Mouse (Mus musculus): Measurements from ENCODE around the gene Dmac2. TPM values are rescaled to one million over a fixed set of nuclear protein-coding genes. Genes with fewer than 3 reads are reported as not detected.
A peak's percentile ranks its signal among the peaks of the same experiment; 100 is the strongest.

Dmac2 gene
- total and polyA plus RNA-seq, 2 experiments from 2014 or later: 47.5 to 54.3 TPM

- Histone ChIP-seq H3K9ac (replicated peaks; ENCODE audit: low read length, poor library complexity, severe bottlenecking) (no peak overlapping the region), H3K9me3 (ENCODE audit: low read length) (no peaks in the 10 kb centered on the region), H3K4me3 (ENCODE audit: low read depth, low read length) (no peak overlapping the region), H3K36me3 (ENCODE audit: insufficient read depth, low read length) (no peaks in the 10 kb centered on the region), H3K27ac (ENCODE audit: low read depth, low read length) (no peak overlapping the region), H3K4me1 (ENCODE audit: insufficient read depth, low read length) (no peaks in the 10 kb centered on the region), H3K27me3 (ENCODE audit: insufficient read depth, low read length) (no peaks in the 10 kb centered on the region), H3K4me2 (ENCODE audit: low read depth, low read length, poor library complexity, severe bottlenecking) (no peak overlapping the region)
- peak; percentile 92 for TF ChIP-seq CTCF (IDR thresholded peaks at IDR 0.05)
- WGBS: 13% methylated on average over 10 of the region's 10 CpGs
- ATAC-seq (ENCODE audit: low FRiP score) (no peak; the same call in 1 of the 2 replicates), DNase-seq (ENCODE audit: low spot score) (peak; percentile 82)
Observed at GRCm38 (mm10) chr7:25599663-25600062, 19.6 kb upstream of the Dmac2 start.

DNA sequence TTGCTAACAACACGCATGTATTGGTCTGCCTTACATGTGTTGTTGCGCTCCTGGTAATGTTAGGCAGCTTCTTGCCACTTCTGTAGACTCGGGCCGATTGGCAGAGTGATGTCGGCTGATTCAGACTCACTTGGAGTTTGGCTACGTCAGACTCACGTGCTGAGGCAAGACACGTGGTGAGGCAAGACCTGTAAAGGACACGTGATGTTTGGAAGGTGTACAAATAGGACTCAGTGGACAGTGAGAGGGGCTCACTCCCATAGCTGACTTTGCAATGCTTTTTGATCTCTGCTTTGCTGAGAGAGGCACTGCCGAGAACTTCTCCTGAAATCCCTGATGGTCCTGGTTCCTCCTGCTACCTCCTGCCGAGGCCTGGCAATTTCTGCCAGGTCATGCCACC lies 18.5 kb upstream of the Dmac2 start:
- no peak for ATAC-seq (ENCODE audit: low FRiP score)
- H3K4me3 ChIP-seq (ENCODE audit: low read depth, low read length): no peak overlapping the region
- no peak overlapping the region for H3K9ac ChIP-seq (replicated peaks; ENCODE audit: low read length, poor library complexity, severe bottlenecking)
- no peaks in the 10 kb centered on the region for H3K27me3 ChIP-seq (ENCODE audit: insufficient read depth, low read length)
- no peaks in the 10 kb centered on the region for H3K4me1 ChIP-seq (ENCODE audit: insufficient read depth, low read length)
- 86% methylated on average over 11 of the region's 11 CpGs for WGBS
- H3K27ac ChIP-seq (ENCODE audit: low read depth, low read length): no peak overlapping the region
- no peaks in the 10 kb centered on the region for H3K9me3 ChIP-seq (ENCODE audit: low read length)
- H3K4me2 ChIP-seq (ENCODE audit: low read depth, low read length, poor library complexity, severe bottlenecking): no peak overlapping the region
- H3K36me3 ChIP-seq (ENCODE audit: insufficient read depth, low read length): no peaks in the 10 kb centered on the region
- no peak for DNase-seq (ENCODE audit: low spot score)
- TF ChIP-seq CTCF (IDR thresholded peaks at IDR 0.05): no peak

DNA sequence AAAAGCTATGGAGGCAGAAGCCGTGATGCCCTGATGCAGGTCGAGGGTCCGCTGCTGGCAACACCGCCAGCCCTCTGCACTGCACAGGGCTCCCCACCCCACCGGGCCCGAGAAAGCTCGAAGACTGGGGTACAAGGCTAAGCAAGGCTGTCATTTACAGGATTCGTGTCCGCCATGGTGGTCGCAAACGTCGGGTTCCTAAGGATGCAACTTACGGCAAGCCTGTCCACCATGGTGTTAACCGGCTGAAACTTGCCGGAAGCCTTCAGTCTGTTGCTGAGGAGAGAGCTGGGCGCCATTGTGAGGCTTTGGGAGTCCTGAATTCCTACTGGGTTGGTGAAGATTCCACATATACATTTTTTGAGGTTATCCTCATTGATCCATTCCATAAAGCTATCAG lies 17.9 kb upstream of the Dmac2 start:
- H3K9ac ChIP-seq (replicated peaks; ENCODE audit: low read length, poor library complexity, severe bottlenecking): no peak overlapping the region
- no peak for TF ChIP-seq CTCF (IDR thresholded peaks at IDR 0.05)
- no peaks in the 10 kb centered on the region for H3K27me3 ChIP-seq (ENCODE audit: insufficient read depth, low read length)
- H3K4me2 ChIP-seq (ENCODE audit: low read depth, low read length, poor library complexity, severe bottlenecking): no peak overlapping the region
- no peaks in the 10 kb centered on the region for H3K9me3 ChIP-seq (ENCODE audit: low read length)
- H3K4me3 ChIP-seq (ENCODE audit: low read depth, low read length): no peak overlapping the region
- no peak for ATAC-seq (ENCODE audit: low FRiP score)
- no peak overlapping the region for H3K27ac ChIP-seq (ENCODE audit: low read depth, low read length)
- WGBS: 93% methylated on average over 16 of the region's 16 CpGs
- H3K36me3 ChIP-seq (ENCODE audit: insufficient read depth, low read length): no peaks in the 10 kb centered on the region
- no peak for DNase-seq (ENCODE audit: low spot score)
- H3K4me1 ChIP-seq (ENCODE audit: insufficient read depth, low read length): no peaks in the 10 kb centered on the region

- no peak for TF ChIP-seq CTCF (IDR thresholded peaks at IDR 0.05)
- Histone ChIP-seq H3K4me2 (ENCODE audit: low read depth, low read length, poor library complexity, severe bottlenecking) (no peak overlapping the region), H3K36me3 (ENCODE audit: insufficient read depth, low read length) (no peaks in the 10 kb centered on the region), H3K9me3 (ENCODE audit: low read length) (0 out of 2 replicates have a peak, but pooled peaks cover 3% of the 10 kb centered on the region), H3K27ac (ENCODE audit: low read depth, low read length) (no peak overlapping the region), H3K4me3 (ENCODE audit: low read depth, low read length) (no peak overlapping the region), H3K9ac (replicated peaks; ENCODE audit: low read length, poor library complexity, severe bottlenecking) (no peak overlapping the region), H3K4me1 (ENCODE audit: insufficient read depth, low read length) (no peaks in the 10 kb centered on the region), H3K27me3 (ENCODE audit: insufficient read depth, low read length) (no peaks in the 10 kb centered on the region)
- DNase-seq (ENCODE audit: low spot score): no peak
- ATAC-seq (ENCODE audit: low FRiP score): no peak
- WGBS: 82% methylated on average over 4 of the region's 4 CpGs
Observed at GRCm38 (mm10) chr7:25606625-25607063, 12.6 kb upstream of the Dmac2 start.

DNA sequence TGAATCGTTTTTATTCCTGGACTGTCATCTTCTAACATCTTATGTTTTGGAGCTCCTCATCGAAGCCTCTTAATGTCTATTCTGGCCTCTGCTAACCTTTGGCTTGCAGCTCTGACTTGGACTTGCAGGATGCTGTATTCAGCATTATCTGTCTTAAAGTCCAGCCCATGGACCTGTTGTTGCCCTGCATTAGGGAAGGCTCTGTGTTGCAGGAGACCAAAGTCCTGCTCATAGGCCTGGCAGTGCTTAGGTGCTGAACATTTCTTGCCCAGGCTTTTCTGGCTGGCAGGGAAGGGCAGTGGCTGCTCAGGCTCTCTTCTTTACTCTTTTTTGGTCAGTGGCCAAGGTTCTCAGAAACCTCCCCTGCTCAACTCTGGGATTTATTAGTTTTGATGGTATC lies 12.0 kb upstream of the Dmac2 start:
- no peak for TF ChIP-seq CTCF (IDR thresholded peaks at IDR 0.05)
- DNase-seq (ENCODE audit: low spot score): no peak
- Histone ChIP-seq H3K9ac (replicated peaks; ENCODE audit: low read length, poor library complexity, severe bottlenecking) (no peak overlapping the region), H3K27me3 (ENCODE audit: insufficient read depth, low read length) (no peaks in the 10 kb centered on the region), H3K4me1 (ENCODE audit: insufficient read depth, low read length) (no peaks in the 10 kb centered on the region), H3K27ac (ENCODE audit: low read depth, low read length) (no peak overlapping the region), H3K36me3 (ENCODE audit: insufficient read depth, low read length) (no peaks in the 10 kb centered on the region), H3K4me2 (ENCODE audit: low read depth, low read length, poor library complexity, severe bottlenecking) (no peak overlapping the region), H3K4me3 (ENCODE audit: low read depth, low read length) (no peak overlapping the region), H3K9me3 (ENCODE audit: low read length) (0 out of 2 replicates have a peak, but pooled peaks cover 3% of the 10 kb centered on the region)
- ATAC-seq (ENCODE audit: low FRiP score): no peak
- WGBS: 87% methylated on average over 2 of the region's 2 CpGs

DNA sequence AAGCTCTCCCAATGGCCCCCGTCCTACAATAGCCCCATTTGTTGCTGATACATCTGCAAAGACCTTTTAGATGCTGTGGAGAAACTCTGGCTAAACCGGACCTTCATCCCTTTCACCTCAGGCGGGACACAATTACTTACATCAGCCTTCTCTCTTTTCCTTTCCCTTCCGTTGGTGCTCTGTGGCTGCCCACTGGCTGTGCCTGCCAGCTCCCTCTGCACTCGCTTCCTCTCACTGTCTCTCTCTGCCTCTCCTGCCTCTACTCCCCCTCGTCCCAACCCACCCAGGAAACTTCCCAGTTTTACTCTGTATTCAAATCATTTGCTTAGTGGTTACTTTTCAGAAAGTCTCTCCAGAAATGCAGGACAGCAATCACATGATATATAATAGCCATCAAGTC lies 9.2 kb upstream of the Dmac2 start:
- no peak for DNase-seq (ENCODE audit: low spot score)
- no peak for TF ChIP-seq CTCF (IDR thresholded peaks at IDR 0.05)
- Histone ChIP-seq H3K4me1 (ENCODE audit: insufficient read depth, low read length) (no peaks in the 10 kb centered on the region), H3K27ac (ENCODE audit: low read depth, low read length) (no peak overlapping the region), H3K9me3 (ENCODE audit: low read length) (0 out of 2 replicates have a peak, but pooled peaks cover 3% of the 10 kb centered on the region), H3K4me3 (ENCODE audit: low read depth, low read length) (no peak overlapping the region), H3K4me2 (ENCODE audit: low read depth, low read length, poor library complexity, severe bottlenecking) (no peak overlapping the region), H3K36me3 (ENCODE audit: insufficient read depth, low read length) (no peaks in the 10 kb centered on the region), H3K9ac (replicated peaks; ENCODE audit: low read length, poor library complexity, severe bottlenecking) (no peak overlapping the region), H3K27me3 (ENCODE audit: insufficient read depth, low read length) (no peaks in the 10 kb centered on the region)
- no peak for ATAC-seq (ENCODE audit: low FRiP score)
- 32% methylated on average over 6 of the region's 6 CpGs for WGBS

Measured in midbrain, postnatal 0 days (tissue).